Mouse (Mus musculus) G1E (cell line): Measurements from ENCODE around the gene Ctdspl. TPM values are rescaled to one million over a fixed set of nuclear protein-coding genes. Genes with fewer than 3 reads are reported as not detected.

Source experiments
- ATAC-seq: 2 replicates; pipeline ENCODE4 v1.8.0; 2016; ENCODE audit warnings: mild to moderate bottlenecking; ENCODE audit not compliant: insufficient number of reproducible peaks, poor library complexity, low FRiP score, severe bottlenecking; ENCODE audit errors: extremely low read depth
- DNase-seq: peaks from one replicate; pipeline ENCODE4 v3.0.0; 2012; ENCODE audit warnings: low spot score
- H3K27me3 ChIP-seq: 2 replicates; pipeline ENCODE4 v1.6.1; 2012; ENCODE audit warnings: mild to moderate bottlenecking, low read length, inconsistent platforms; ENCODE audit not compliant: insufficient read depth
- H3K36me3 ChIP-seq: replicated peaks from 2 replicates; pipeline ENCODE3; 2012; ENCODE audit warnings: mild to moderate bottlenecking, inconsistent platforms
- H3K4me1 ChIP-seq: 2 replicates; pipeline ENCODE4 v1.6.1; 2012; ENCODE audit warnings: low read depth, low read length, inconsistent platforms, mixed read lengths; ENCODE audit not compliant: insufficient read depth
- H3K4me3 ChIP-seq: 2 replicates; pipeline ENCODE4 v1.5.1; 2012; ENCODE audit warnings: low read depth, mild to moderate bottlenecking, inconsistent platforms, low read length, moderate library complexity, mixed read lengths
- H3K9me3 ChIP-seq: replicated peaks from 2 replicates; pipeline ENCODE4 v1.6.1; 2012; ENCODE audit warnings: inconsistent platforms
- CTCF ChIP-seq: IDR thresholded peaks from 2 replicates; pipeline ENCODE4 v1.5.1; 2012; ENCODE audit warnings: low read depth, low read length, inconsistent platforms, mixed read lengths
- GATA1 ChIP-seq: IDR thresholded peaks from 2 replicates; pipeline ENCODE4 v1.6.1; 2012; ENCODE audit warnings: borderline replicate concordance, low read length, inconsistent platforms, mixed read lengths
- GATA2 ChIP-seq: IDR thresholded peaks from 2 replicates; pipeline ENCODE4 v1.6.1; 2012; ENCODE audit warnings: low read depth, low read length, inconsistent platforms, borderline replicate concordance
- POLR2AphosphoS5 ChIP-seq: IDR thresholded peaks from 2 replicates; pipeline ENCODE4 v1.6.1; 2012; ENCODE audit warnings: low read depth, low read length, inconsistent platforms; ENCODE audit not compliant: insufficient replicate concordance
- TAL1 ChIP-seq: conservative IDR thresholded peaks from 2 replicates; pipeline ENCODE4 v1.6.1; 2012; ENCODE audit warnings: low read depth, low read length, inconsistent platforms, mixed read lengths
- polyA plus RNA-seq: library from polyadenylated mRNA; stranded (reverse); fragments of >175 nt; gene quantifications from 2 replicates; pipeline ENCODE4 v1.2.3, GENCODE M21; 2012
- total RNA-seq, 2 experiments: library from RNA; stranded (forward) in 1 of 2; stranded (reverse) in 1 of 2; fragments of 200-1000 nt in 1 of 2; fragments of >200 nt in 1 of 2; fragmentation: Nextera tagmentation in 1 of 2; gene quantifications; 2 replicates each; pipeline ENCODE4 v1.2.3; 2014 to 2017

Gene Ctdspl
- total and polyA plus RNA-seq, 3 experiments = 0.05 TPM; not detected in 2

DNA sequence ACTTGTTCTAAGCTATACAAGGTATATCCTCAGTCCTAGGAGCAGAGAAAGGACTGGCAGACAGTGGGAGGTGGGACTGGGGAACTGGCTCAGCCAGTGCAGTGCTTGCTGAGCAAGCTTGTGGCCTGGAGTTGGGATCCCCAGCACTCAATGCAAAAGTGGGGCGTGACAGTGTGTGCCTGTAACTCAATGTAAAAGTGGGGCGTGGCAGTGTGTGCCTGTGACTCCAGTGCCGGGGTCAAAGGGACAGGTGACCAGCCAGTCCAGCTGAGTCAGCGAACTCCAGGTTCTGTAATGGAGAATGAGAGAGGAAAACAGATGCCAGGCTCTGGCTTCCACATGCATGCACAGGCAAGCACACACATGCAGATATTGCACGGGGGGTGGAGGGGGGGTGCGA, 69.3 kb downstream of the Ctdspl start:
- Histone ChIP-seq H3K4me1 (no peaks in the 10 kb centered on the region), H3K27me3 (no peaks in the 10 kb centered on the region), H3K36me3 (no peaks in the 10 kb centered on the region), H3K9me3 (peaks cover 70% of the 10 kb centered on the region), H3K4me3 (no peak overlapping the region)
- no peak for TF ChIP-seq POLR2AphosphoS5
- no peak for TF ChIP-seq GATA1
- TF ChIP-seq GATA2 = no peak
- no peak for TF ChIP-seq TAL1
- TF ChIP-seq CTCF = no peak
- ATAC-seq = no peak
- no peak for DNase-seq

DNA sequence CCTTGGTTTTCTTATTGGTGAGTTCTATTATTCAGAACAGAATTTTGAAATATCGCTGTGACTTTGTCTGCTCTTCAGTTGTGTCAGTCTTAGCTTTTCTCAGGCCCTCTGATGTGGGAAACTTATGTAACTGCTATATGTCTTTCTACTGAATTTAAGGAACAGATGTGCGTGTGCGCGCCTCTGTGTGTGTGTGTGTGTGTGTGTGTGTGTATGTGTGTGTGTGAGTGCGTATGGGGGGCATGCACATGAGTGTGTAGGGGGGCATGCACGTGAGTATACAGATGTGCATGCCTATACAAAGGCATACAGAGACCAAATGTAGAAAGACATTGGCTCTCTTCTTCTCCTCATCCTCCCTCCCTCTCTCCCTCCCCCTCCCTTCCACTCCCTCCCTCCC, 71.0 kb downstream of the Ctdspl start:
- no peaks in the 10 kb centered on the region for H3K36me3 ChIP-seq
- DNase-seq = no peak
- TF ChIP-seq GATA2 (no peak), TAL1 (no peak), CTCF (no peak), POLR2AphosphoS5 (no peak), GATA1 (no peak)
- no peak overlapping the region for H3K4me3 ChIP-seq
- ATAC-seq = no peak
- no peaks in the 10 kb centered on the region for H3K4me1 ChIP-seq
- no peaks in the 10 kb centered on the region for H3K27me3 ChIP-seq
- H3K9me3 ChIP-seq = peaks cover 71% of the 10 kb centered on the region

DNA sequence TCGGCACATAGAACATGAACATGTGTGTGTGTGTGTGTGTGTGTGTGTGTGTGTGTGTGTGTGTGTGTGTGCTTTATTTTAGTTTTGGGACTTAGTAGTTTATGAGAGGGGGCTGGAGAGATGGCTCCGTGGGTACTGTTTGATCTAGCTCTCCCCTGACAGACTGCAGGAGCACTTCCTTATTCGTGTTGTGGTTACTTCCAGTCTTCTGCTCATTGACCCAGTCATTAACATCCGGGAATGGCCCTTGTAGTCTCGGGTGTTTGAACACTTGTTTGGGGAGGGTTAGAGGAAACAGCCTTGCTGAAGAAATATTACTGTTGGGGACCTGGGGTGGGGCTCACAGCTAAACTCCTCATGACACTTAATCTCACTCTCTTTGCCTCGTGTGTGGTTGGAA, 73.9 kb downstream of the Ctdspl start:
- H3K27me3 ChIP-seq = no peaks in the 10 kb centered on the region
- no peaks in the 10 kb centered on the region for H3K4me1 ChIP-seq
- DNase-seq = no peak

DNA sequence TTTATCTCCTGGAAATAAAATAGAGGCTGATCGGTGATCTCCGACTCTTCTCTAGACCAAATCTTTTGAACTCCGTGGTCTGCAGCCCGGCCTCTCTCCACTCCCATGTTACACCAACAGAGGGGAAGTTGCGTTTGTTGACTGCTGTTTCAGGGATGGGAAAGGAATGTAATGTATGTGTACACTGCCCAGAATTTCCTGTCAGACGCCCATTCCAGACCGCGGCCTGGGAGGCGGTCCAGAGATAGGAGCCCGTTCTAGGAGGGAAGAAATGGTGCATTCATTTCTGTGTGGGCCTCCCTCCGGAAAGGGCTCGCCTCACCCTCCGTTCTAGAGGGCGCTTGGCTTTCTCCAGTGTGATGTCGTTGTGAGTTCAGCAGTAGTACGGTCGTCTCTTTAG, 76.0 kb downstream of the Ctdspl start:
- no peaks in the 10 kb centered on the region for H3K27me3 ChIP-seq
- H3K9me3 ChIP-seq = peaks cover 83% of the 10 kb centered on the region
- DNase-seq = no peak
- no peak overlapping the region for H3K4me3 ChIP-seq
- TF ChIP-seq POLR2AphosphoS5 = no peak
- TF ChIP-seq CTCF = no peak
- no peak for TF ChIP-seq TAL1
- no peak for TF ChIP-seq GATA2
- no peaks in the 10 kb centered on the region for H3K36me3 ChIP-seq
- no peak for ATAC-seq
- no peaks in the 10 kb centered on the region for H3K4me1 ChIP-seq

More for the DNA sequence above, 73.9 kb downstream of the Ctdspl start:
- Histone ChIP-seq H3K9me3 (peaks cover 82% of the 10 kb centered on the region), H3K4me3 (no peak overlapping the region), H3K36me3 (no peaks in the 10 kb centered on the region)
- TF ChIP-seq CTCF (no peak), GATA2 (no peak), GATA1 (no peak), TAL1 (no peak), POLR2AphosphoS5 (no peak)
- ATAC-seq = no peak

DNA sequence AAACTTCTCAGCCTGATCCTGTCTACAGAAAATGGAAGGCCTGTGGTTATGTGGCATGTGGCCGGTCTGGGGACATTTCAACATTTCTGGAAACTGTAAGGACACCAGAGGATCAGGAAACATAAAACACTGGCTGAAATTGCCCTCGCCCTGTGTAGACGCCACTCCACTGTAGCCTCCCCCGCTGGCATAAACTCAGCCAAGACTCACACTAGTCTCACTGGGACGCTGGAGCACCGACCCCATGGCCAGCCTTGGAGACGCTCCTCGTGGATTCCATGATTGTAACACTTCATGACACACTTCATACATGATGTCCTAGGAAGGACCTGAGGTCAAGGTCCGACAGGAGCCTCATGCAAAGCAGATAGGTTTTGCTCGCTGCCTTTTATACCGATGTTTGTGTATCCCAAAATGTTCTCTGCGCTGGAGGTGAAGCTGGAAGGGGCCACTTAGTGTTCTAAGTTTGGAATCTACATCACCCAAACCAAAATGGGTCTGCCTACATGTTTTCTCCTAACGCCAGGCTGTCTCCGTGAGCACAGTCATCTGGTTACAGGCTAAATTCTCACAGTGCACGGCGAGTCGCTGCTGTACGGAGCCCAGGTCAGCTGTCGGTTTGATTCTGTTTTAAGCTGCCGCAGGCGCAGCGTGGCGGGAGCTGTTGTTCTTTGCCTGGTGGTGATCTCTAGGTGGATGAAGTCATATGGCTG, 77.9 kb downstream of the Ctdspl start:
- Histone ChIP-seq H3K9me3 (peaks cover 87% of the 10 kb centered on the region), H3K4me3 (no peak overlapping the region; the same call in 1 of the 2 replicates), H3K36me3 (no peaks in the 10 kb centered on the region), H3K27me3 (no peaks in the 10 kb centered on the region), H3K4me1 (no peaks in the 10 kb centered on the region)
- no peak for DNase-seq
- no peak; the same call in 1 of the 2 replicates for ATAC-seq
- TF ChIP-seq CTCF (no peak), POLR2AphosphoS5 (no peak), GATA1 (no peak), TAL1 (no peak), GATA2 (no peak)

DNA sequence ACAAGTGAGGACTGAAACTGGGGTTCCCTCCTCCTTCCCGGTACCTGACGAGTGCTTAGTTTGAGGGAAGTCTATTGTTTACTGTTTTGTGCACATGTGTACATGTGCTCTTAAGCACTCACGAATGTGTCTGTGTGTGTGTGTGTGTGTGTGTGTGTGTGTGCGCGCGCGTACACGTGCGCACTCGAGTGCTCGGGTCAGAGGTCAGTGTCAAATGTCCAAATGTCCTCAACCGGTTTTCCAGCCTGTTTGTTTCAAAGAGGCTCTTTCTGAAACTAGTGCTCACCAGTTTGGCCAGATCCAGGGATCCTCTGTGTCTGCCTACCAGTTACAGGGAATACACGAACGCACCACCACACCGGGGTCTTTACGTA, 78.4 kb downstream of the Ctdspl start:
- DNase-seq (no peak), ATAC-seq (no peak)
- no peak for TF ChIP-seq GATA2
- TF ChIP-seq GATA1 = no peak
- TF ChIP-seq TAL1 = no peak
- TF ChIP-seq POLR2AphosphoS5 = no peak
- TF ChIP-seq CTCF = no peak
- H3K9me3 ChIP-seq = peaks cover 88% of the 10 kb centered on the region
- no peak overlapping the region for H3K4me3 ChIP-seq
- H3K27me3 ChIP-seq = no peaks in the 10 kb centered on the region
- H3K4me1 ChIP-seq = no peaks in the 10 kb centered on the region
- no peaks in the 10 kb centered on the region for H3K36me3 ChIP-seq
